Mouse (Mus musculus) v-Abl transformed pro-B cells (cell line): ENCODE results near the gene Efna5.

ENCODE experiments used
- in situ Hi-C, 2 experiments: fragments of 400-800 bp; cut with MboI; formaldehyde crosslinking; loops; one replicate each; pipeline ENCODE4 v1.15.1; 2025; ENCODE audit not compliant: unreplicated experiment in 2 of 2

Gene Efna5

DNA sequence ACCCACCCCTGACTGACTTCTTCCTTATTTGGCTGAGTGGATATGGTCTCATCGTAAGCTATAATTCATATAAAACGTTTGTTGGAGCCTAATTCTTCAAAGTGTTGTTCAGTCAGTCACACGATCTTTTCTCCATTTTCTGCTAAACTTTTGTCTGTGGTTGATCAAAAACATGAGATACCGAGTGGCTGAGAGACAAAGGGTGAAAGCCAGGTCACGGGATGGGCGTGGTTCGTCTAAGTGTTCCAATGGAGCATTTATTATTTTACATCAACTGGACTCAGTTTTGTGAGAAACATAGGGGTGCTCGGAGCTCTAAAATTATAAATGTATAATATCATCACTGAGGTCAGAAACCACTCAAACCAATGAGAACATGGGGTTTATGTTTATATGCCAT lies 209.0 kb downstream of the Efna5 start:
- in situ Hi-C loops: no loop called here

DNA sequence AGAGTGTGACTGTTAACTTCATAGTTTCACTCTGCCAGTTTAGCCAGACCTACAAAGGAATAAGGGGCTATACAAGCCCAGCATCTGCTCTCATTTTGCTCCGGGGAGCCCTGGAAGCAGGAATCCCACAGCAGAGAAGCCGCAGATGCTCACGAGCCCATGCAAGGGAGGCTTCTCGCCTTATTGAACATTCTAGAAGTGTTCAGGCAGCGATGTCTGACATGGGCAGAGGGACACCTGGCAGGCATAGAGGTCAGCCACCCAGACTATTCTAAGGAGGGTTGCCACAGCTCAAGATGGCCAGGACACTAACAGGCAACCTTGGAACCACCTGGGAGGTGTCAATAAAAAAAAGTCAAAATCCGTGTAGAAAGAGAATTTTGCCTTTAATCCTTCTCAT lies 214.4 kb downstream of the Efna5 start:
- in situ Hi-C loops: no loop called here

DNA sequence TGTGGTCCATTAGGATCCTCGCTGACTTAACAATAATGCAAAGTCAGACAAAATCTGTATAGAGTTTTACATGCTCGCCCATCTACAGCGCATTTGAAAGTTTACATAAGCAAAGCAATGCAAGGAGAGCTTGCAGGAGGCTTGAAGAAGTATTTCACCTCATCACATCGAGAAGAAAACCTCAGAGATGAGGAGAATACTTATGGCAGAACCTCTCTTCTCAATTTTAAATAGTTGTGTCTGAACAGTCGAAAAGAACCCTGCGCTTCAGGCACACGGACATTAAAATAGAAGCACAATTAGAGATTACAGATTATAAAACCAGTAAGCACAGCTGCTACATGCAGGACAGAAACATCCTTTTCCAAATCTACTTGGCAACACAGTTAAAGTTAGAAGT lies 215.3 kb downstream of the Efna5 start:
- in situ Hi-C loops: no loop called here

- in situ Hi-C loops: no loop called here
These were observed 216.4 kb downstream of the Efna5 start for GRCm38 (mm10) chr17:62664709-62665108.

GRCm38 (mm10) chr17:62661801-62662200 lies 219.3 kb downstream of the Efna5 start:
- in situ Hi-C loops: no loop called here

DNA sequence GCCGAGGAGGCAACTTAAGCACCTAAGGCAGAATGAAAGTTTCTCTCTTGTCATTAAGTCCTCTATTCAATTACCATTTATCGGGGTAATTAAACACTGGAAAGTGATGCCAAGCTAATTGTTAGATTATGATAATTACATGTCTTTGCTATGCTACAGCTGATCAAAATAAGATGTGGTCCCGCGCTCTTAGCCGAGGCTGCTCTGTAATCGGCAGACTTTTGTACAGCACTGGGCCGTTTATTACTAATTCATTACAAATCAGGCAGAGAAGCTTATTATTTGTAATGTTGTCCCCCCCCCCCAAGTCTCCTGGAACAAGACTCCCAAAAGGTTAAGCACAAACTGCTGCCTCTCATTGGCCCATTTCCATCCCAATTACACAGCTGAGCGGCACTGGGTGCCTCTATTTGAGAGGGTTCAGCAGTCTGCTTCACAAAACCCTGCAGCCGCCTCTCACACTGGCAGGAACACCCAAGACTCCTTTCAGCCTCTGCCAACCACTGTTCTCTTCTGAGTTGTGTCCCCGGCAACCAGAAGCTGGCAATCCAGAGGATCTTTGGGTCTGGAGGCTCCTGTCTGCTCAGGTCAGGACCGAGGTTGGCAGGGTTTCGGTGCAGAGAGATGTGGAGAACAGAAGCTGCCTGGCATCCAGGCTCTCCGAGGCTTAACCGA lies 221.5 kb downstream of the Efna5 start:
- in situ Hi-C loops: no loop called here

DNA sequence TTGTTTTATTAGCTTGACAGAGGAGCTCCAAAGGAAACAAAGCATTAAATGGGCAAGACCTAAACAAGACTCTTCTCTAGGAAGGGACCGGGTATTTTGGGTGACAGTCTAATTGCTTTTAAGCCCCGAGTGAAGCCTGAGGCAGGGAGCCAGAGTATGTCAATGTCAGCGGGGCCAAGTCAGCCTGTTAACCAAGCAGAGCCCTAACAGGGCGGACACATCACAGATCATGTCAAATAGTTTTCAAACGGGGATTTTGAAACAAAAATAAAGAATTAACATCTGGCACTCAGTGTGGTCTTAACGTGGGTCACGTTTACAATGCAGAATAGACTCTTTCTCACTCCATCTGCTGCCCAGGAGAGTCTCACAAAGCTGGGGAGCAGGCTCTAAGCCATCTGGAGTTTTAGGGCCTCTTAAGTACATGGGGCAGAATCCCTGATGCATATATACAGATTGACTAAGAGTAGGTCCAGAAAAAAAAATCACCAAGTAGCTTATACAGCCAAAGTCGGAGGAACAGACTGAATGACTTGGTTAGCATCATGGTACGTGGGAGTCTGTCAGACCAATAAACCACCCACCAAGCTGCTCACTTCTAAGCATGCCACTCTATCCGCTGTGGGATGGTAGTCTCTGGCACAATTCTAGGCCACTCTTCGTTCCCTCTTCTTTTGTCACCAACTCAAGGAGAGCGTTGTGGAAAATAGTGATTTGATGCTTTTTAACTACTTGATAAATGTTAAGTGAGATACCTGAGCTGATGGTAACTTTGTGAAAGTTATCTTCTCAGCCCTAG lies 223.1 kb downstream of the Efna5 start:
- in situ Hi-C loops: no loop called here

DNA sequence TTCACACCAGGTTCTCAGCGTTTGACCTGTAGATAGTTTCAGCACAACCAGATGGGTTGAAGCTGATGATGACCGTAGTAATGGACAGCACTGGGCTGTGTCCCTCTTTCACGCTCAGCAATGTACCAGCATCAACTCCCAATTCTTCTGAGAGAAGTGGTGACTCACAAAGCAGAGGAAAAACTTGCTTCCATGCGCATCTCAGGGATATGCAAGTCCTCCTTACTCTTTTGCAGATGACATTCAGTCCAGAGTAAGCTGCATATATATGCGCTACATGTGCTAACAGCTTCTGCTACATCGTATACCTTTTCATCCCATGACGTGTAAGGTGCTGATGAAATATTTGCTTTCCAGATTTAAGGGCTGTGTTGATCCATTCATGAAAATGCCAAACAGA lies 224.1 kb downstream of the Efna5 start:
- in situ Hi-C loops: no loop called here

GRCm38 (mm10) chr17:62656591-62656990 lies 224.5 kb downstream of the Efna5 start:
- in situ Hi-C loops: no loop called here

DNA sequence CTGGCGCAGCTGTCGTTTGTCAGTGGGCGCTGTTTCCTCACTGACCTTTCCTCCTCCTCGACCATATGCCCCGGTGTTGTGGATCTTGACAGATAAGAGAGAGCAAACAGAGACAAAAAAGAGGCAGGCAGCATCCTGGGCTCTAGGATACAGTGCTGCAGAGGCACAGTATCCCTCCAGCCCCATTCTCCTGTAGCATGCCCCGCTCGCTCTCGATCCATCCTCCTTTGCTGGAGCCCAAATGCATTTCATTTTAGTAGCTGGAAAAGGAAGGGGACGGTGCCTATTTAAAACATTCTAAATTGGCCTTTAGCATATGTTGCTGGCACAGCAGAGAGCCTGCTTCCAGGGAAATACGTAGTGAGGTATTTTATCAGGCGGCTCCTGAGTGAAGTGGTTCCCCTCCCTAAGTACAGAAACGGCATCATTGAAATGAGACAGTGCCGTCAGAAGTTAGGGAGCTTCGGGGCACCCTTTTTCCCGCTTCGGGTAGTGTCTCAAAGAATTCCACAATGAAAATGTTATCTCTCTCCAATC lies 225.2 kb downstream of the Efna5 start:
- in situ Hi-C loops: no loop called here

- in situ Hi-C loops: no loop called here
These were observed 228.7 kb downstream of the Efna5 start for GRCm38 (mm10) chr17:62652451-62652850.

GRCm38 (mm10) chr17:62651696-62652095 lies 229.4 kb downstream of the Efna5 start:
- in situ Hi-C loops: no loop called here

DNA sequence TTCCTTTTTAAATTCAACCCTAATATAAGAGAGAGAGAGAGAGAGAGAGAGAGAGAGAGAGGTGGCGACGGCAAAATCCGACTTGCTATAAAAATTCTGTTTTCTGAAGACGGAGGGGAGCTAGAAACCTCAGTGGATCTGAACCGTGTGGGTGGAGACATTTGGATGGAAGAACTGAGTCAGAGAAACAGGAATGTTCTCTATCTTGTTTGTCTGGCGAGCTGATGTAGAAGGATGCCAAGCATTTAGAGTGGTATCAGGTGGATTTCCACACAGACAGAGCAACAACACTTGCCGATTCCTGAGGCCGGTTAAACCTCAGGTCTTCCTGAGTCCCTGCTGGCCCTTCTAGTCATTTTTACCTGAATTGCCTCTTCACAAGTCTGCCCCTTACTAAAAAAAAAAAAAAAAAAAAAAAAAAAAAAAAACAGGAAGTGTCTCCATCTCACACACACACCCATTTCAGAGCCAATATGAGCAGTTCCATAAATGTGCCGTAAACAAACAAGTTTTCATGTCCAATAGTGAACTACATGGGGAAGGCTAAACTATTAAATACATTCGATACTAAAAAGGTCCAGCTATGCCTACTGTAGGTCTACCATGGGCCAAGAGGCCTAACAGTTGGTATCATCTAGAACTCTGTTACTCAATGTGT lies 231.7 kb downstream of the Efna5 start:
- in situ Hi-C loops: no loop called here

DNA sequence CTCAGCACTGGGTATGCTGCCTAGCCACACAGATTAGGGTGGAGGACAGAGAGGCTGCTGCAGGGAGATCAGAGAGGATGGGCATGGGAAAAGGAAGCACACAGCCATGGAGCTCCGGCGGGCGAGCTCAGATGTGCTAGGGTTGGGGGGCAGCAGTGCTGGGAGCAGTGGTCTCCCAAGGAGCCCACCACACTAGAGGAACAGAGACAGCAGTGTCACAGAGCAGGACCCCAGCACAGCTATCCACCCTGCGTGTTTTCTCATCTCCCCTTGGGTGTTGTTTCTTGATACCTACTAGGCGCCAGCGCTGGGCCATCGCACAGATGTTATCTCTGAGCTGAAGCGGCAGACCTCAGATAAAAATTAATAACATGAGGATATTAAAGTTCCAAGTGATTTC lies 234.3 kb downstream of the Efna5 start:
- in situ Hi-C loops: no loop called here

DNA sequence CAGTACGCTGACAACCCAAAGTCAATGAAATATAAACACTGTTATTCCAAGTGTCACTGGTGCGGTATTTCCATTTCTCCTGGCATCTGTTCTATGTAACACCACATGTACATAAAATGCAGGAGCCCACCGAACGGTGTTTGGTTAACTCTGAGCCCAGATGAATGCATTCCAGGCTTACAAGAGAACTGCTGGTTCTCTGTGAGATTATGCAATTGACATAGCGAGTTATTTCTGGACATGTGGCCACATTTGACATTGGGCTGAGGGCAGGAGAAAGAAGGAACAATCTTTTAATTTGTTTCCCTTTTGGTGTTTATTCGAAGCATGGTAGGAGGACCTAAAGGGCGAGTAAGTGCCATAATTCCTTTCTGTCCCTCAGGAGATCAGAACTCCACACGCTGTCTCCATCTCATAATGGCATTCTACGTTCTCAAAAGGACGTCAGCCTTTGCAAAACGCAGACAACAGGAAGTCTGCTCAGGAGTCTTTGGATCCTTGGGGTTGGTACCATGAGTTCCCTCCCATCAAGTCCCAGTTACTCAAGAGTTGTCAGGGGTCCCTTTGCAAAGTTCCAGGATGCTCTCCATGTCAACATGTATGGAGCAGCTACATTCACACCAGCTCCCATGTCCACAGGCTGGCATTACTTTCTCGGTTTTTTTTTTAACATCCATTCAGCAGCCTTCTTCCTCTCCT lies 238.5 kb downstream of the Efna5 start:
- in situ Hi-C loops: no loop called here

GRCm38 (mm10) chr17:62640654-62641053 lies 240.5 kb downstream of the Efna5 start:
- in situ Hi-C loops: no loop called here

DNA sequence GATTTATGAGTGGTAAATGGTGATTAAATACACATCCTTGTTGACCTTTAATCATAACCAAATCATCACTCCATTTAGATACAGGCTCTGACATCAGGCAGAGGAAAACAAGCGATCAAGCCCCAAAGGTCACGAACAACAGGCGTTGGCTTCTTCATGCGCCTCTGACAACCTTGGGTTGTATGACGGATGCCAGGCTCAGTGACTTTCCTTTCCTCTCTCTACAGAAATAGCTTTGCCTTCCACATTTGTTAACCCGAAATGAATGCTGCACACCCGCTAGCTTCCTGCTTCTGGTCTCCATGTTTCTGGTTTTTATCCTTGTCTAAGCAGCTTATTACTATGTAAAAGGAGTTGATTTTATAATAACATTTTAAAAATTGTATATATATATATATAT lies 244.2 kb downstream of the Efna5 start:
- in situ Hi-C loops: no loop called here

DNA sequence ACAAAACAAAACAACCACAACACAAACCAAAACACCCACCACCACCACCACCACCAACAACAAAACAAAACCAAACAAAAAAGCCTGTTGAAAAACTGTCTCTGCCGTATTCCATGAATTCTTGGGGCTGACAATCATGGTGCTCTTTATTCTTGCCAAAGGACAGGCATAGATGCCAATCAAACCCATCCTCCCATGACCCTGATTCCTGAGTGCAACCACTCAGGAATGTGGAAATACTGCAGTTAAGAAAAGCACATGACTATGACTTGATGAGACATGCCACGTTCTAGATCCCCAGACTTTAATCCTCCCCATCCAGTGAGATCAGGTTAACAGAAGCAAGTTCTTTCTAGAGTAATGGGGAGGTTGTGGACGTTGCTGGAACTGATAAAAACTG lies 246.2 kb downstream of the Efna5 start:
- in situ Hi-C loops: no loop called here

- in situ Hi-C loops: no loop called here
These were observed 252.6 kb downstream of the Efna5 start for GRCm38 (mm10) chr17:62628474-62628873.

DNA sequence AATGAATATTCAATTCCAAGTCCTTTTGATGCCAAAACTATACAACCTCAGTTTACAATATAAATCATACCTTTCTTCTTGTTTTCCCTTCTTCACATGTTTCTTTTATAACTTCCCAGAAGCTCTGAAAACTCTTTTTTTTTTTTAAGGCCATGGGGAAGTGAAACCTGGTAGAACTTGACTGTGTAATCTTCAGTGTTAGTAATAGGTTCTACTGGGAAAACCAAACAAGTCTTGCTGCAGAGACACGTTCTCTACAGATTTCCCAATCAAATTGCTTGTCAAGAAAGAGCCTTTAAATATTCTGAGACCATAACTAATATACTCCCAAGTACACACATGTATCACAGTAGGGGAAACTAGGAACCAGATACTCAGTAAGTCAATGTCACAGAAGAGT lies 253.6 kb downstream of the Efna5 start:
- in situ Hi-C loops: no loop called here

DNA sequence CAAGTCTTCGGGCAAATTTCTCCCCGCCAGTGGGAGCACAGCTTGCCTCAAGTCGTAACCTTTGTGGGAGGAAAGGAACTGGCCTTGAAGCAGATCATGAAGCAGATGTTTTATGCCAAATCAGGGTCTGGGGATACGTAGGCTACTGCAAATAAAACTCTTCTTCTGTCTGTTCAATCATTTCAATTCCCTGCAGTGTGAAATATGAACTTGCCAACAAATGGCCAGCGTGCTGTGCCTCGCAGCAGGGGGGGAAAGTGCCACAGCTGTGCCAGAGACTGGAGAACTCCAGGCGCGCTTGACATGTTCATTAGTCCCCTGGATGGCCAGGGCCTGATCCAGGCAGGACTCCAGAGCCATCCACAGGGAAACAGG lies 255.5 kb downstream of the Efna5 start:
- in situ Hi-C loops: no loop called here
